Mouse (Mus musculus) embryonic facial prominence, embryonic 14.5 days (tissue): ENCODE data around the gene Ccdc38. TPM values are rescaled to one million over a fixed set of nuclear protein-coding genes. Genes with fewer than 3 reads are reported as not detected.

Experiments used
- ATAC-seq: fragments of 200-750 bp; cut with Nextera tagmentation; 2 replicates; pipeline ENCODE4 v1.8.0; 2017; ENCODE audit warnings: low read depth, moderate number of reproducible peaks, moderate TSS enrichment
- DNase-seq: peaks from one replicate; pipeline ENCODE4 v3.0.0-alpha.2; 2015; ENCODE audit warnings: low spot score
- H3K27ac ChIP-seq: fragments of 300-500 bp; sonication (generic); replicated peaks from 2 replicates; pipeline ENCODE4 v1.5.1; 2014; ENCODE audit warnings: low read depth, mild to moderate bottlenecking, low read length, moderate library complexity
- H3K27me3 ChIP-seq: fragments of 300-500 bp; sonication (generic); replicated peaks from 2 replicates; pipeline ENCODE4 v1.6.1; 2014; ENCODE audit warnings: low read length; ENCODE audit not compliant: control insufficient read depth, insufficient read depth
- H3K36me3 ChIP-seq: fragments of 300-500 bp; sonication (generic); 2 replicates; pipeline ENCODE4 v1.6.1; 2014; ENCODE audit warnings: low read length, mixed read lengths; ENCODE audit not compliant: control insufficient read depth, insufficient read depth
- H3K4me1 ChIP-seq: fragments of 300-500 bp; sonication (generic); 2 replicates; pipeline ENCODE4 v1.6.1; 2014; ENCODE audit warnings: antibody characterized with exemption, low read length; ENCODE audit not compliant: control insufficient read depth, insufficient read depth
- H3K4me2 ChIP-seq: fragments of 300-500 bp; sonication (generic); 2 replicates; pipeline ENCODE4 v1.6.1; 2014; ENCODE audit warnings: low read depth, mild to moderate bottlenecking, low read length, moderate library complexity, mixed read lengths
- H3K4me3 ChIP-seq: fragments of 300-500 bp; sonication (generic); 2 replicates; pipeline ENCODE4 v1.5.1; 2014; ENCODE audit warnings: low read depth, mild to moderate bottlenecking, low read length
- H3K9ac ChIP-seq: fragments of 300-500 bp; sonication (generic); 2 replicates; pipeline ENCODE4 v1.6.1; 2014; ENCODE audit warnings: low read depth, mild to moderate bottlenecking, low read length, moderate library complexity, mixed read lengths
- H3K9me3 ChIP-seq: fragments of 300-500 bp; sonication (generic); 2 replicates; pipeline ENCODE4 v1.6.1; 2016; ENCODE audit warnings: low read length; ENCODE audit not compliant: control insufficient read depth
- WGBS: fragments of 180-500 bp; shearing (Covaris S2); extraction: QIAGEN DNeasy Blood & Tissue Kit; methylation state at CpG from one replicate; pipeline ENCODE4 v1.1.7; 2014; 5-methylcytosine and 5-hydroxymethylcytosine counted together
- polyA plus RNA-seq: library from polyadenylated mRNA; unstranded; fragments of >200 nt; fragmentation: Nextera tagmentation; extraction: Ambion mirVana; gene quantifications from 2 replicates; pipeline ENCODE4 v1.2.1, GENCODE M21; 2014

Ccdc38 gene
- polyA plus RNA-seq, 1 experiment from 2014 or later, result 0.71 TPM

- ATAC-seq, result no peak
- no peak overlapping the region for H3K9ac ChIP-seq
These were observed 19.4 kb downstream of the Ccdc38 start for GRCm38 (mm10) chr10:93559786-93560185.

DNA sequence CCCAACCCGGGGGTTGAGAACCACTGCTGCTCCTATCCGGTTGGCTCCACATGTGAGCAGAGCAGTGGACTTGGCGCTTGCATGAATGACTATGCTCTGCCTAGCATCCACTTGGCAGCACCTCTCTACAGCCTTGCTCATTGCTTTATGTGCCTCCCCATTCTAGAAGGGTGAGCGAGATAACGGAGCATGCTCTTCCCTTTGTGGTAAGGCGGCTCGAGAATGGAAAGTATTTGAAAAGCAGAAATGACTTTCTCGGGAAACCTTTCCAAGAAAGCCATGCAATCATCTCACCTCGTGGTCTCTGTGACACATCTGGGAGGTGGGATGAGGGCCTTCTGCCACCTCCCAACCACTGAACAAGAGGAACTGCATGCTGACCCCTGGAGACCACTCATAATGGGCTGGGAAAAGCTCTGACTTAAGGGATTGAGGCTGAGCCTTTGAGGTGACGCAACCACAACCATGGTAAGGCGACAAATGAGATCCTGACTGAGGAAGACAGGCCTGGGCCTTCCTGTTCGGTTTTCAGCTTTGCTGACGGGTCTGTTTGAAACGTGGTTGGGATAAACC, 24.2 kb downstream of the Ccdc38 start:
- Histone ChIP-seq H3K9ac (no peak overlapping the region), H3K36me3 (no peaks in the 10 kb centered on the region), H3K4me1 (no peaks in the 10 kb centered on the region), H3K27me3 (no peaks in the 10 kb centered on the region), H3K9me3 (no peaks in the 10 kb centered on the region), H3K4me2 (no peak overlapping the region), H3K27ac (no peak overlapping the region), H3K4me3 (no peak overlapping the region)
- no peak for DNase-seq
- WGBS, result 87% methylated on average over 14 of the region's 14 CpGs
- ATAC-seq, result no peak

More at GRCm38 (mm10) chr10:93559786-93560185, 19.4 kb downstream of the Ccdc38 start:
- no peak overlapping the region for H3K27ac ChIP-seq
- WGBS, result 54% methylated on average over 8 of the region's 9 CpGs
- no peaks in the 10 kb centered on the region for H3K27me3 ChIP-seq
- H3K9me3 ChIP-seq, result no peaks in the 10 kb centered on the region
- no peak for DNase-seq
- H3K4me1 ChIP-seq, result no peaks in the 10 kb centered on the region
- H3K4me2 ChIP-seq, result no peak overlapping the region
- no peaks in the 10 kb centered on the region for H3K36me3 ChIP-seq
- no peak overlapping the region for H3K4me3 ChIP-seq

DNA sequence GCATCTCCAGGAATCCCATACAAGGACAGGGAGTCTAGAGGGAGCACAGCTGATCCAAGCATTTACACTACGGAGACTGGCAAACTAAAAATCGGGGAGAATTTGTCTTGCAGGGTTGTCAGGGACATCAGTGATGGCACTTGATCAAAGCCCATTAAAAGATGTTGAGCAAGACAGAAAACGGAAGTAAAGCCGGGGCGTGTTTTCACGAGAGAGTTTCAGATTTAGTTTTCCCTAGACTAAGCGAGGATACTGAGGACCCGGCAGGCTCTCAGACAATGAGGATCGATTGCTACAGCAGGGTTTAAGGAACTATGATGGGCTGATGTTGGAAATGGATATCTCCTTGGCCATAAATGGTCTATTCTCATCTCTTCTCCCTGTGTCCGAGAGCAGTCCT, 26.6 kb downstream of the Ccdc38 start:
- no peaks in the 10 kb centered on the region for H3K9me3 ChIP-seq
- ATAC-seq, result no peak
- WGBS, result 80% methylated on average over 10 of the region's 10 CpGs

DNA sequence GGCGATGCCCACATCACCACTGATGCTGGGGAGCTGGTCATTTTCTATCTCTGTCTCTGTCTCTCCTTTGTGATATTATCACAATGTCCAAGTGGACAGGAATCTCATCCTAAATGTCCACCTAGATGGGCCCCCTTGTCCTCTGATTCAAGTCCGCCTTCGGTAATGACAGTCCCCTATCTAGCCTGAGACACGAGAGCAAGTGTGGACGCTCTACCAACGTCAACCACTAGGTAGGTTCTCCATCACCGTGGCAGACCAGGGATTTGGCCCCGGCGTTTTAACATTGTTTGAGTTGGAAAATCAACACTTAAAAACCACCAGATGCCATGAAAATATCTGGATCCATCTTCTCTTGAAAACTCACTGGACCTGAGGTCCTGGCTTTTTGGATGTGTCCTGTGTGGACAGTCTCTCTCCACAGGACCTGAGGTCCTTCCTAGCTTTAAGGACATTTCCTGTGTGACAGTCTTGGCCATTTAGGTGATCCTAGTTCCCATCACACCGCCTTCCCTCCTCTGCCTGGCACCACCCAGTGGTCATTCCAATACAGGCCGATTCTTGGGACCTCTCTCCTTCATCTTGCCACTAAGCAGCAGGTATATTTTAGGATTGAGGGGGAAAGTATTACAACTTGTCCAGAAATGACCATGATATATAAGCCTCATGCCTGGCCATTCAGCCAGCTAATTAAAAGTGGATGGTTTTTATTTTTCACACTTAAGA, 27.6 kb downstream of the Ccdc38 start:
- Histone ChIP-seq H3K4me1 (no peaks in the 10 kb centered on the region), H3K27me3 (no peaks in the 10 kb centered on the region), H3K4me3 (no peak overlapping the region), H3K4me2 (no peak overlapping the region), H3K36me3 (no peaks in the 10 kb centered on the region), H3K9ac (no peak overlapping the region), H3K9me3 (no peaks in the 10 kb centered on the region), H3K27ac (no peak overlapping the region)
- no peak for ATAC-seq
- no peak for DNase-seq
- 88% methylated on average over 11 of the region's 11 CpGs for WGBS

More for the DNA sequence above, 26.6 kb downstream of the Ccdc38 start:
- H3K4me2 ChIP-seq, result no peak overlapping the region
- no peak for DNase-seq
- no peaks in the 10 kb centered on the region for H3K27me3 ChIP-seq
- H3K36me3 ChIP-seq, result no peaks in the 10 kb centered on the region
- no peak overlapping the region for H3K4me3 ChIP-seq
- no peaks in the 10 kb centered on the region for H3K4me1 ChIP-seq
- no peak overlapping the region for H3K27ac ChIP-seq
- H3K9ac ChIP-seq, result no peak overlapping the region

DNA sequence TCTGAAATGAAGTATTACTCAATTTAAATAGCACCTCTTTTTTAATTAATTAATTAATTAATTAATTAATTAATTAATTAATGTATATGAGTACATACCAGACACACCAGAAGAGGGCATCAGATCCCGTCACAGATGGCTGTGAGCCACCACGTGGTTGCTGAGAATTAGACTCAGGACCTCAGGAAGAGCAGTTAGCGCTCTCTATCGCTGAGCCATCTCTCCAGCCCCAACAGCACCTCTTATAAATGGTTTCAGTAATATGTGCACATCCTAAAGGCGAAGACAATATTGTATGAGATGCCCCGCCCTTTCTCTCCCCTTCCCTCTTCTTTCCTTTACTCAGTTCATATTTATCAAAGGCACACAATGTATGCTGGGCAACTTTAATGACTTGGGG, 28.2 kb downstream of the Ccdc38 start:
- Histone ChIP-seq H3K4me3 (no peak overlapping the region), H3K27ac (no peak overlapping the region), H3K36me3 (no peaks in the 10 kb centered on the region), H3K9ac (no peak overlapping the region), H3K4me2 (no peak overlapping the region), H3K9me3 (no peaks in the 10 kb centered on the region), H3K27me3 (no peaks in the 10 kb centered on the region), H3K4me1 (no peaks in the 10 kb centered on the region)
- DNase-seq, result no peak
- ATAC-seq, result no peak
- 84% methylated on average over 6 of the region's 6 CpGs for WGBS

DNA sequence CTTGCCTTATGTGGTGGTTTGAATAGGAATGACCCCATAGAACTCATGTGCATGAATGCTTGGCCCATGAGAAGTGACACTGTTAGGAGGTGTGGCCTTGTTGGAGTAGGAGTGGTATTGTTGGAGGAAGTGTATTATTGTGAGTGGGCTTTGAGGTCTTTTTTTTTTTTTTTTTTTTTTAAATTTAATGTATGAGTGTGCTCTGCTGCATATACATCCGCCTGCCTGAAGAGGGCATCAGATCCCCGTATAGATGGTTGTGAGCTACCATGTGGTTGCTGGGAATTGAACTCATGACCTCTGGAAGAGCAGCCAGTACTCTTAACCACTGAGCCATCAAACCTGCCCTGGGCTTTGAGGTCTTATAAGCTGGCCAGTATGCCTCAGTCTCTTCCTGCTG, 31.8 kb downstream of the Ccdc38 start:
- H3K9ac ChIP-seq, result no peak overlapping the region
- H3K4me3 ChIP-seq, result no peak overlapping the region
- H3K27ac ChIP-seq, result no peak overlapping the region
- no peak overlapping the region for H3K4me2 ChIP-seq
- H3K27me3 ChIP-seq, result no peaks in the 10 kb centered on the region
- no peaks in the 10 kb centered on the region for H3K9me3 ChIP-seq
- 60% methylated on average over 2 of the region's 2 CpGs for WGBS
- H3K4me1 ChIP-seq, result no peaks in the 10 kb centered on the region
- no peaks in the 10 kb centered on the region for H3K36me3 ChIP-seq
- DNase-seq, result no peak
- no peak for ATAC-seq

DNA sequence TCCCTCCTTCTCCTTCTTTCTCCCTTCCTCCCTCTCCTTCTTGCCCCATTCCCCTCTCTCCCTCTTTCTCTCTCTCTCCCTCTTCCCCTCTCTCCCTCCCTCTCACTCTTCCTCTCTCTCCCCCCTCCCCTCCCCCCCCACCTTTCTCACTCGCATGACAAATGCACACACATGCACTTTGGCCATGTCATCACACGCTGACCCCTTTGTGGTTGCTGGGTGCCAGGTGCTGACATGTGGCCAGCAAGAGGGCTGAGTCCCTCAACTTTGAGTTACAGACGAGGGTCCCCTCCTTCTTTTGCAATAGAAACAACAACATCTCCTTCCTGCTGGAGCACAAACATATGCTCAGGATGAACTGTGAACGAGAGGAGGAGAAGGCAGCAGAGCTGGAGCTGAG, 34.5 kb downstream of the Ccdc38 start:
- 60% methylated on average over 4 of the region's 4 CpGs for WGBS
- H3K36me3 ChIP-seq, result no peaks in the 10 kb centered on the region
- no peak overlapping the region for H3K27ac ChIP-seq
- ATAC-seq, result no peak
- H3K4me3 ChIP-seq, result no peak overlapping the region
- no peaks in the 10 kb centered on the region for H3K4me1 ChIP-seq
- no peak overlapping the region for H3K9ac ChIP-seq
- no peak overlapping the region for H3K4me2 ChIP-seq
- H3K27me3 ChIP-seq, result no peaks in the 10 kb centered on the region
- DNase-seq, result no peak
- no peaks in the 10 kb centered on the region for H3K9me3 ChIP-seq

DNA sequence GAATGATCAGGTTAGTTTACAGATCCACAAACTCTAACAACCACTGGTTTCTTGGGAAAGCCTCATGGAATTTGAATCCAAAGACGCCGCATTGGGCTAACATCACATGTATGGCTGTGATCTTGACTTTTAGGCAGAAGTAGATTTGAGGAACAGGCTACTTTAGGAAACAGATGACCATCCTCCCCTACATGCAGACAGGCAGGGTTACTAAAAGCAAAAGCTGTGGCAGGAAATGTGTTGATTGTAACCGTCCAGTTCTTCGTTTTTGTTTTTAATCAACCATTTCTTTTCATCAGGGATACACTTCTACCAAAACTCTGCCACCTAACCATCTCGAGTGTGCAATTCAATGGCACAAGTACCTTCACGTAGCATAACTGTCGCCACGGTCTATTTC, 35.5 kb downstream of the Ccdc38 start:
- H3K27ac ChIP-seq, result no peak overlapping the region
- no peak overlapping the region for H3K4me2 ChIP-seq
- no peaks in the 10 kb centered on the region for H3K36me3 ChIP-seq
- 89% methylated on average over 8 of the region's 8 CpGs for WGBS
- H3K9ac ChIP-seq, result no peak overlapping the region
- no peaks in the 10 kb centered on the region for H3K9me3 ChIP-seq
- no peak for DNase-seq
- no peaks in the 10 kb centered on the region for H3K4me1 ChIP-seq
- H3K4me3 ChIP-seq, result no peak overlapping the region
- no peaks in the 10 kb centered on the region for H3K27me3 ChIP-seq
- ATAC-seq, result no peak
